Mouse (Mus musculus) ES-Bruce4 (cell line): ENCODE results near the gene Triobp.

ENCODE experiments used
- CTCF ChIP-seq: IDR thresholded peaks from one replicate; pipeline ENCODE4 v1.8.1; 2011; ENCODE audit warnings: low read depth, low read length
- POLR2A ChIP-seq: IDR thresholded peaks from one replicate; pipeline ENCODE4 v1.8.1; 2011; ENCODE audit warnings: low read length; ENCODE audit not compliant: insufficient read depth

- TF ChIP-seq CTCF (no peak), POLR2A (no peak)
These were observed 48.1 kb upstream of the Triobp start, which contains the start of gene Gm49510 for GRCm38 (mm10) chr15:78899409-78899739.
